Mouse (Mus musculus): ENCODE measurements around the gene B4galnt4.

Gene B4galnt4

GRCm38 (mm10) chr7:141119487-141119886 is 58.6 kb downstream of the B4galnt4 start:
- peak; percentile 22 for DNase-seq (ENCODE audit: low read depth, low spot score)

GRCm38 (mm10) chr7:141120605-141121004 is 59.7 kb downstream of the B4galnt4 start:
- no peak for DNase-seq (ENCODE audit: low read depth, low spot score)

GRCm38 (mm10) chr7:141121051-141121531 is 60.2 kb downstream of the B4galnt4 start:
- no peak for DNase-seq (ENCODE audit: low read depth, low spot score)
